Mouse (Mus musculus): ENCODE measurements around the gene Wbp1. TPM values are rescaled to one million over a fixed set of nuclear protein-coding genes. Genes with fewer than 3 reads are reported as not detected.

The Wbp1 gene
- polyA plus RNA-seq, 1 experiment = 85.6 TPM

GRCm38 (mm10) chr6:83084477-83084876, 36.9 kb downstream of the Wbp1 start:
- no peak for DNase-seq (ENCODE audit: low spot score)

- no peak for DNase-seq (ENCODE audit: low spot score)
Measured at GRCm38 (mm10) chr6:83083497-83083896, 37.9 kb downstream of the Wbp1 start.

GRCm38 (mm10) chr6:83080210-83080609, 41.1 kb downstream of the Wbp1 start:
- no peak for DNase-seq (ENCODE audit: low spot score)

GRCm38 (mm10) chr6:83078324-83078858, 43.0 kb downstream of the Wbp1 start:
- peak; percentile 98 for DNase-seq (ENCODE audit: low spot score)

- DNase-seq (ENCODE audit: low spot score) = no peak
Measured at GRCm38 (mm10) chr6:83077630-83078323, 43.6 kb downstream of the Wbp1 start, which contains the start of gene Pcgf1. Gene Pcgf1, plus strand, starts transcription at chr6:83077869.

GRCm38 (mm10) chr6:83074979-83075378, 46.4 kb downstream of the Wbp1 start:
- DNase-seq (ENCODE audit: low spot score) = no peak

GRCm38 (mm10) chr6:83071220-83071619, 50.1 kb downstream of the Wbp1 start:
- DNase-seq (ENCODE audit: low spot score) = no peak

- DNase-seq (ENCODE audit: low spot score) = no peak
Measured at GRCm38 (mm10) chr6:83070311-83071219, 50.8 kb downstream of the Wbp1 start.

GRCm38 (mm10) chr6:83070247-83070310, 51.3 kb downstream of the Wbp1 start, which contains the start of gene Tlx2:
Gene Tlx2, minus strand, starts transcription at chr6:83070293.
- no peak for DNase-seq (ENCODE audit: low spot score)

GRCm38 (mm10) chr6:83069488-83070246, 51.7 kb downstream of the Wbp1 start:
- DNase-seq (ENCODE audit: low spot score) = no peak

Other genes starting within 250 kb of the Wbp1 start
- 0.31 and 0.43 TPM in 2 replicates for gene Sema4f, start 181.8 kb downstream of the Wbp1 start, polyA plus RNA-seq (2012; rRNA removed)
- 0.30 and 0.62 TPM in 2 replicates for gene M1ap, start 174.7 kb downstream of the Wbp1 start, polyA plus RNA-seq (2012; rRNA removed)
- gene Dok1, start 88.1 kb downstream of the Wbp1 start, polyA plus RNA-seq (2012; rRNA removed) = 18.3 and 20.8 TPM in 2 replicates
- 20.2 and 20.7 TPM in 2 replicates for gene Loxl3, start 87.4 kb downstream of the Wbp1 start, polyA plus RNA-seq (2012; rRNA removed)
- 189 and 247 TPM in 2 replicates for gene Aup1, start 67.0 kb downstream of the Wbp1 start, polyA plus RNA-seq (2012; rRNA removed)
- gene Htra2, start 66.3 kb downstream of the Wbp1 start, polyA plus RNA-seq (2012; rRNA removed) = 46.4 and 67.3 TPM in 2 replicates
- 3.4 and 4.9 TPM in 2 replicates for gene Dqx1, start 63.7 kb downstream of the Wbp1 start, polyA plus RNA-seq (2012; rRNA removed)
- gene Tlx2, start 51.3 kb downstream of the Wbp1 start, polyA plus RNA-seq (2012; rRNA removed) = 0.15 and 0.29 TPM in 2 replicates
- gene Pcgf1, start 43.7 kb downstream of the Wbp1 start, polyA plus RNA-seq (2012; rRNA removed) = 28.5 and 35.8 TPM in 2 replicates
- 0.84 and 1.0 TPM in 2 replicates for gene Lbx2, start 35.2 kb downstream of the Wbp1 start, polyA plus RNA-seq (2012; rRNA removed)
- gene Ccdc142, start 20.0 kb downstream of the Wbp1 start, polyA plus RNA-seq (2012; rRNA removed) = 3.1 and 4.5 TPM in 2 replicates
- 5.0 and 6.1 TPM in 2 replicates for gene Gm42688, start 19.9 kb downstream of the Wbp1 start, polyA plus RNA-seq (2012; rRNA removed)
- gene Mrpl53, start 12.5 kb downstream of the Wbp1 start, polyA plus RNA-seq (2012; rRNA removed) = 64.9 and 84.8 TPM in 2 replicates
- 29.7 and 40.3 TPM in 2 replicates for gene Mogs, start 6.1 kb downstream of the Wbp1 start, polyA plus RNA-seq (2012; rRNA removed)
- gene Ino80b, start 3.9 kb upstream of the Wbp1 start, polyA plus RNA-seq (2012; rRNA removed) = 25.2 and 25.5 TPM in 2 replicates
- 20.7 and 22.1 TPM in 2 replicates for gene Rtkn, start 13.9 kb upstream of the Wbp1 start, polyA plus RNA-seq (2012; rRNA removed)
- 4.9 and 5.6 TPM in 2 replicates for gene Wdr54, start 34.8 kb upstream of the Wbp1 start, polyA plus RNA-seq (2012; rRNA removed)
- 1.2 and 1.5 TPM in 2 replicates for gene 1700003E16Rik, start 34.8 kb upstream of the Wbp1 start, polyA plus RNA-seq (2012; rRNA removed)
- gene Dctn1, start 44.4 kb upstream of the Wbp1 start, polyA plus RNA-seq (2012; rRNA removed) = 97.9 and 119 TPM in 2 replicates
- gene Slc4a5, start 98.3 kb upstream of the Wbp1 start, polyA plus RNA-seq (2012; rRNA removed) = 0.06 TPM in 1 of 2 replicates, not detected in the other
- gene Mthfd2, start 204.3 kb upstream of the Wbp1 start, polyA plus RNA-seq (2012; rRNA removed) = 3.2 and 4.4 TPM in 2 replicates
- gene Mob1a, start 204.5 kb upstream of the Wbp1 start, polyA plus RNA-seq (2012; rRNA removed) = 55.1 and 57.1 TPM in 2 replicates
- gene Bola3, start 227.6 kb upstream of the Wbp1 start, polyA plus RNA-seq (2012; rRNA removed) = 57.9 and 67.0 TPM in 2 replicates

Data from urinary bladder, adult 2 months (tissue).